Mouse (Mus musculus): ENCODE measurements around the gene Repin1. TPM values are rescaled to one million over a fixed set of nuclear protein-coding genes. Genes with fewer than 3 reads are reported as not detected.

The Repin1 gene
- polyA plus RNA-seq, 1 experiment: not detected

DNA sequence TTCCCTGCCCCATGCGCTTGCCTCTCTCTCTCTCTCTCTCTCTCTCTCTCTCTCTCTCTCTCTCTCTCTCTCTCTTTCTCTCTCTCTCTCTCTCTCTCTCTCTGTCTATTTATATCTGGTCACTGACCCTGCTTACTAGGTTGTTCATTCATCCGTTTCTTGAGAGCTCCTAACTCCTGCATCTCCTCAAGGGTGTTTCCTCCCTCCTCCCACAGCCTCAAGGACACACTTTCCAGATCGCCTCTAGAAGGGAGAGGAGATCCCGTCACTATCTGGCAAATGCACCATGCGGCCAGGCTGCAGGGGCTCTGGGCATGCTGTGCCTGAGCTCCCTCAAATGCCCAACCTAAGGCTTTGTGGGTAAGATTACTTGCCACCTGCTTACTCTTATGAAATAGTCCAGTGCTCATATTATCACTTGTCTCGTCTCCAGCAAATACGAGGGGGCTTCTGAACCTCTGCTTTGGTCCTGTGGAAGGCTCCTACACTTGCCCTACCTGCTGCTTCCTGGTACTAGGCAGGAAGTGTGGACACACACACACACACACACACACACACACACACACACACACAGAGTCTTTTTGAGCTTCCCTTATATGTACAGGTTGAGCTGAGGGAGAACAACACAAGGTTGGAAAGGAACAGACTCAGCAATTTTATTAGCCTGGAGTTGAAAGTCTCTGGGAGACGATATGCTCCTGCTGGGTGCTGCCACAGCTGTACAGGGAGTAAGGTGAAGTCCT lies 24.4 kb upstream of the Repin1 start:
- TF ChIP-seq GATA1 (IDR thresholded peaks at IDR 0.05; ENCODE audit: low read length): no peak

DNA sequence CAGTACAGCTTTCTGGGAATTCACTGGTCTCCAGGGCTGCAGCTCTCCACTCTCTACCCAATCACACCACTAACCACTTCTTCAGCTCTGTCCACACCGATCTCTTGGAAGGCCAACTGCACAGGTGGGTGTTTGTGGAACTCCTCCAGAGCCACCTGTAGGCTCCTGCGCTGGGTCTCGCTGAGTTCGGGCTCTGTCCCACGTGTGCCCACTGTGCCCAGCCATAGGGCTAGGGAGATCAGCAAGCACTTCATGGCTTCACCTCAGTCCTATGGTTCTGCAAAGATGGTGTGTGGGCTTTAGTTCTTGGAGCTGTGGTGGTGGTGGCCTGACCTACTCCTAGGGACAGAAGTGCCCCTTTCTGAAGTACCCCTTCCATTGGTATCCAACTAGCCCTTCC lies 21.7 kb upstream of the Repin1 start:
- no peak for TF ChIP-seq GATA1 (IDR thresholded peaks at IDR 0.05; ENCODE audit: low read length)

DNA sequence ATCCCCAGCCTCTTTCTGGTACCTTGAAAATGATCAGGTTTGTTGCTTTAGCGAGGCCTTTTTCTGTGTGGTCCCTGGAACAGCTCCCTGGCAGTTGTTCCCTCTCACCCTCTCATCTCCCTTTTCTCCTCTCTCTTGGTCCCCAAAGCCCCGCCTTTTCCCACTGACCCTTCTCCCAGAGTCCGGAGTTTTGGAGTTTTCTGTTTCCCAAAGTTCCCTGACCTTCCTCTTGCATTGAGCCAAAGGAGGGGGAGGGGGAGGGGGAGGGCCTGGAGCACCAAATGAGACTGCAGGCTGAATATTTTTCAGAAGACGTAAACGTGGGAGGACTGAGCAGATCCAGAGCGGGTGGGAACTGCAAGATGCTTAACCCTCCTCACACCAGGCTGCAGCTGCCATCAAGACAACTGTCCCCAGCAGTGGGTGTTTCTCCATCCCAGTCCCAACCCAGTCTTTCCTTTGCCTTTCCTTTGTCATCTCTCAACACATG lies 21.1 kb upstream of the Repin1 start, which contains the start of gene Rarres2:
TSS of gene Rarres2 (minus strand) at position 218 of the 490 bp plus-strand sequence.
- no peak for TF ChIP-seq GATA1 (IDR thresholded peaks at IDR 0.05; ENCODE audit: low read length)

DNA sequence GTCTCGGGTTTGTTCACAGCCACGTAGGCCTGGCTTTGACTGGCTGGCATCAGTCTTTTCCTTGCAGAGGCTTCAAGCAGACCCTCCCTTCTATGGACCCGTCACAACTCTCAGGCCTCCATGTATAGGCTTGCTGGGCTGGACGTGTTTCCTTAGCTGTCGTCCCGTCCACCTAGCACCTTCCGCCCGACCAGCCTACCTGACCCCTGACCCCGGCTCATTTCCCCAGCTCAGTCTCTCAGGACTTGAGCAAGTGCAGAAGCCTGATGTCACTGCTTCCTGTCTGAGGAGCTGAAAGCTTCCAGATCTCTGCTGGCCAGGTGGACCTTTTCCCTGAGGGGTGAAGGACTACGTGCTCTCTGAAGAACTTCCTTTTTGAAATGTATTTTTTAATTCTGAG lies 20.4 kb upstream of the Repin1 start:
- TF ChIP-seq GATA1 (IDR thresholded peaks at IDR 0.05; ENCODE audit: low read length): no peak

DNA sequence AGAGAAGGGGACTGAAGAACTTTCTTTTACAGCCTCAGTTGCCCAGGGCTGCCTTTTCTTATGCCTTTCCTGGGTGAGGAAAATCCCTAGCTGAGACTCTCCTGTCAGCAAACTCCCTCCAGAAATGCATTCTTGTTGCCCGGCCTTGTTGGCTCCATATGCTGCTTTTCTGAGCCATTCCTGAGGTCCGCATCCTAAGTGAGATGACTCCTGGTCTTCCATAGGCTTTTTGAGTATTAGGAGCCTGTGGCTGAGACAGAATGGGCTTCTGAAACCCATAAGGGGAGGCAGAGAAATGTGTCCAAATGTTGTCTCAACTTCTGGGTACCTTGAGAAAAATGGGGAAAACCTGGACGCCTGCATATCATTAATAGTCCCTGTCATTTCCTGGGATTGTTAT lies 19.7 kb upstream of the Repin1 start:
- no peak for TF ChIP-seq GATA1 (IDR thresholded peaks at IDR 0.05; ENCODE audit: low read length)

DNA sequence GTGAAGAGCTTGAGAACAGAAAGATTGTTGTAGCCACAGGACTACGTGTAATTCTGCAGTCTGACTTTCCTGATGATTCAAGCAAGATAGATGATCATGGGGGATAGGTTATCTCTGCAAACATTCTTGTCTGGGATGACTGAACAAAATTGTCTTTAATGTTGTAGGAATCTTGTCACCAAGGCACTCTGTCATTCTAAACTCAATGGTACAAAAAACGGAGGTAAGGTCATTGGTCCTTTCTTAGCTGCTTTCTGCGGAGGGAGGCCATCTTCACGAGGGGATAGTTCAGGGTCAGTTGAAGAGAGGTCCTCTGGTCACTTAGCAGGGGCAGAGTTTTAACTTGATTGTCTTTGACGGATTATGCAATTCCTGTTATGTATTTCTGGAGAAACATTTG lies 14.9 kb upstream of the Repin1 start:
- no peak for TF ChIP-seq GATA1 (IDR thresholded peaks at IDR 0.05; ENCODE audit: low read length)

DNA sequence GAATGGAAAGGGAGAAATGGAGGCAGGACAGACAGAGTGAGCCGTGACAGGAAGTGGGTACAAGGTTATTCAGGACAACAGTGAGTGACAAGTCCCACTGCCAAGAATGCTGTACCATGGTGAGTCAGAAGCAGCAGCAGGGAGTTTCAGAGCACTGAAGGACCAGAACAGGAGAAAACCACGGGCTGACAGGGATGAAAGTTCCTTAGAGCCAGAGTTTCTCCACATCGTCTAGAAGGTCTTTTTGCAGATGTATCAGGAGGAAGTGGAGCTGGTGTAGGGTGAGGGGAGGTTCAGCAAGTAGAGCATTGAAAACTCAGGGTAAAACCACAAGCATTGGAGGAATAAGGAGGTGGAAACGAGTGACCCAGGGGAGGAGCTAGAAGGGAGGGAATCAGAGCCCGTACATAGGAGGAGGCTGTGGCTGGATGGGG lies 14.5 kb upstream of the Repin1 start:
- no peak for TF ChIP-seq GATA1 (IDR thresholded peaks at IDR 0.05; ENCODE audit: low read length)

DNA sequence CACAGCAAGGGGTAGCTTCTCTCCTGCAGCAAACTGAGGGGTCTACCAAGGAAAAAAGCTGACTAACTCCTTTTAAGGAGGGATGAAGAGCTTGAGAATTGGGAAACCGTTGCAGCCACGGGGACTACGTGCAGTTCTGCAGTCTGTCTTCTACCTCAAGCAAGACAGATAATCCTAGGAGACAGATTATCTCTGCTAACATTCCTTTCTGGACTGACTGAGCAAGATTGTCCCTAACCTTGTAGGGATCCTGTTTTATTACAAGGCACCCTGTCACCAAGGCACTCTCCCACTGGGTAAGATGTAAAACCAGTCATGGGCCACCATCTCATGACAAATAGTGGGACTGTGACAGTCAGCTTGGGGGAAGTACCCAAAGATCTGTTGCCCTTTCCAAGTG lies 12.4 kb upstream of the Repin1 start:
- TF ChIP-seq GATA1 (IDR thresholded peaks at IDR 0.05; ENCODE audit: low read length): no peak

DNA sequence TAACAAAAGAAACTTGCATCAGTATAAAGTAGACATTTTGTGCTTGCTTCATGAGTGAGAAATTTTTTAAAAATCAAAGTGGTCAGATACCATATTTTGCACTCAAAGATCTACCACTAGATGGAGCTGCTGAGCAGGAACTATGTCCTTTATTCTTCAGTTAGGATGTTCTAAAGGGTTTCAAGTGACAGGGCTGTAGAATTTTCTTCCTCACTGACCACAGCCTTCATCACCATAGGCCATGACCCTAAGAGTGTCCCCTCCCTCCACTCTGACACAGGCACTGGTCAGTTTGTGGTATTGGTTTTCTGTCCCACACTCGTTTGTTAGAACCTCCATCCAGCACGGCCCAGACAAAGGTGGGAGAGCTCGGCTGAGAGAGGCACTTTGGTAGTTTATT lies 11.6 kb upstream of the Repin1 start:
- no peak for TF ChIP-seq GATA1 (IDR thresholded peaks at IDR 0.05; ENCODE audit: low read length)

DNA sequence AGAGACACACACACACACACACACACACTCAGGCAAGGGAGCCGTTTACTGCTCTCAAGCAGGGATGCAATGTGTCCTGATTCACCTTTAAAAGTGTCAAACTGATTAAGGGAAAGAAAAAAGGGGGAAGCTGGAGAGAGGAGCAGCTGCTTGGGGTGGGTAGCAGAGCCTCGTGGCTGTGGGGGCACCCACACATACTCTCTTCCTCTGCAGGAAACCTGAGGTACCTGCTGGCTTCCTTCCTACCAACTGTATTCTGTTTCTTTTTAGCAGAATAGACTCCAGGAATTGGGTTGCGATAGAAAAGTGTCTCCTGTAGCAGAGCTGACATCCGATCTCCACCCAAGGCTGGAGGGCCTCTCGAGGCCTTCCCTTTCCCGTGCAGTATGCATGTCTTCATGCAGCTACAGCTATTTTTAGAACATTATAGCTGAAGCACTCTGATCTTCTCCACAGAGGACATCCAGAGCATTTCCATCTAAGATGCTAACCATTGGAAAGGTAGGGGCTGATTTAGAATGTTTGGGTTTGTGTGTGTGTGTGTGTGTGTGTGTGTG lies 4.4 kb upstream of the Repin1 start, which contains the start of gene Gm45021:
TSS of gene Gm45021 (plus strand) at position 417 of the 557 bp plus-strand sequence.
- TF ChIP-seq GATA1 (IDR thresholded peaks at IDR 0.05; ENCODE audit: low read length): no peak

DNA sequence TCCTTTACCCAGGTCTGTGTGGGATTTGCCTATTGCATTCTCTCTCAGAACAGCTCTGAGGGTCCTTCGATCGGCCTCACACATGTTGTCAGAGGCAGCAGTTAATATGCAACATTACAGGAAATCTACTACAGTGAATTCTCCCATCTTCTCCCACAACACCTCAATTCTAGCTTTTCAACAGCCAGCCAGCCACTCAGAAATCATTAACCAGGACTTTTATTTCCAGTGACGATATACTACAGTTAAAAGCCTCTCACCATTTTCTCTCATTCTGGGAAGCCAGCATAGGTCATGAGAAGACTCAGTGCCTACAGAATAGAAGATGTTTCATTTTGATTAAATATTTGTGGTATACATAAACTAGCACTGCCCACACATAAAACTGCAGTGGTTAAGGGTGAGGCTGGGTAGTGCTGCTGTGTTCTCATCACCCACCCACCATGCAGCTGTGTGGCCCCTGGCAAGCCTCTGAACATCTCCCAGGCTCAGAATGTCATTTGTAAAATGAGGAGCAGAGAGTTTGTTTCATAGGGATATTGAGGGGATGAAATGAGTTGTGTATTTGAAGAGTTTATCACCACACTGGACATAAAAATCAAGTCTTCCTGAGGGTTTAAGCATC lies 2.4 kb upstream of the Repin1 start:
- TF ChIP-seq GATA1 (IDR thresholded peaks at IDR 0.05; ENCODE audit: low read length): no peak

DNA sequence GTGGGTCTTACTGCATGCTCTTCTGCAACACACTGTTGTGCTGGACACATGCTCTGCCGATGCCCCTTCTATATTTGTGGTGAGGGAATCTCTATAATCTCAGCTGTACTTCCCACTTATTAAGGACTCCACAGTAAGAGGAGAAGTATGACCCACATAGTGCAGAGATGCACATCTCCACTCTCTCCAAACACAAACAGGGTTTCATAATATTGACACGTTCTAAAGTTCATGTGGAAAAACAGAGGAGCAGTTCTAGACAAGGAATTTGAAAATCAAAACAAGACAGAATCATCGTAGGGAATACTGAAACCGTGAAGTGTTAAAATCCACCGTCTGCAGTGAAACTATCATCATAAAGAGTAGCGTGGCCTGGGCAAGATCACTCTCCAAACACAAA lies 1.8 kb upstream of the Repin1 start:
- TF ChIP-seq GATA1 (IDR thresholded peaks at IDR 0.05; ENCODE audit: low read length): no peak

DNA sequence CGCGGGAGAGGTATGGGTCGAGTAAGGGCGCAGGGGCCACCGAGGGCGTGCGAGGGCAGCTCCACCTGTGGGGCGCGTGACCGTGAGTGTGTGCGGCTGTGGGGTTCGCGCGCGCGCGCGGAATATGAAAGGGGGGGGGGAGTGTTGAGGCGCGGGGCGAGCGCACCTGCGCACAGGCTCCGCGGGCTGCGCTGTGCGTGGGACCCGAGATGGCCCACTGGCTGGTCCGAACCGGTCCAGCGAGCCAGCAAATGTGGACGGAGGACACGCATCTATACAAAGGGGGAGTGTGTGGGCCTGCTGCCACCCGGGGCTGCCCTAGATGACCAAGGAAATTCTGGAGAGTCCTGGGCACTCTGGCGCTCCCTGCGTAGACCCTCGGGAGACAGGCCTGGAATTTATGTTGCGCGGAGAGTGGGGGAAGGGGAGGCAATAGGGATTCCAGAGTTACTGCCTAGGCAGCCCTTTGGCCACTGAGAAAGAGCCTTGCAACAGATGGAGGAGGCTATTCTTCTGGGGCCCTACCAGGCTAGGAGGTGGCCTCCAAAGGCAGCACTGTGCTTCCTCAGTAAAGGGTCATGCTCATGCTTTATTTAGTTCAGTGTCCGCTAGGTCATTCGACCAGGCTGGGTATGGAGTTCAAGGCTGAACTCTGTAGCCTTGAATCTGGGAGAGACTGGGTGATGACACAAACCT lies 508 bp downstream of the Repin1 start:
- no peak for TF ChIP-seq GATA1 (IDR thresholded peaks at IDR 0.05; ENCODE audit: low read length)

DNA sequence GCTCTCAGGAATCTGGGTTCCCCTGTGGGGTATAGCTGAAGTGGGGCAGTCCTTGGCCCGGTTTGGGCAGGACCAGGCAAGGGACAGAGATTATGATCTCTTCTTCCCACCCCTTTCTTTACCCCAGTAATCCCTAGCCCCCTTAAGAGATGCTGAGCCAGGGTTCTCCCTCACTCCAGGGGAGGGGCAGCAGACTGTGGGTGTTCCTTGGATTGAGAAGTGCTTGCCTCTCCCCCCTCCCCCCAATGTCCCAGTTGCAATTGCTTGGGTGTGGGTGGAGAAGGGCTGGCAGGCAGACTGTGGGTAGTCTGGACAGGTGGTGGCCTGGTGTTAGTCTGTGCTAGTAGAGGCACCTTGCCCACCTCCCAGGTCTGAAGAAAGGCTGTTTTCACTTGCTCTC lies 1.6 kb downstream of the Repin1 start:
- no peak for TF ChIP-seq GATA1 (IDR thresholded peaks at IDR 0.05; ENCODE audit: low read length)

DNA sequence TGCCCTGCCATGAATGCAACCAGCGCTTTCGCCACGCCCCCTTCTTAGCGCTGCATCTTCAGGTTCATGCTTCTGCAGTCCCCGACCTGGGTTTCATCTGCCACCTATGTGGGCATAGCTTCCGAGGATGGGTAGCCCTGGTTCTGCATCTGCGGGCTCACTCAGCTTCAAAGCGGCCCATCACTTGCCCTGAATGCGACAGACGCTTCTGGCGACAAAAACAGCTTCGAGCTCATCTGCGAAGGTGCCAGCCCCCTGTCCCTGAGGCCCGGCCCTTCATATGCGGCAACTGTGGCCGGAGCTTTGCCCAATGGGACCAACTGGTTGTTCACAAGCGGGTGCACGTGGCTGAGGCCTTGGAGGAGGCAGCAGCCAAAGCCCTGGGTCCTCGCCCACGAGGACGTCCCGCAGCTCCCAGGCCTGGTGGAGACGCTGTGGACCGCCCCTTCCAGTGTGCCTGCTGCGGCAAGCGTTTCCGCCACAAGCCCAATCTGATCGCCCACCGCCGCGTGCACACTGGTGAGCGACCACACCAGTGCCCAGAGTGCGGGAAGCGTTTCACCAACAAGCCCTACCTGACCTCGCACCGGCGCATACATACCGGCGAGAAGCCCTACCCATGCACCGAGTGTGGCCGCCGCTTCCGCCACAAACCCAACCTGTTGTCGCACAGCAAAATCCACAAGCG lies 3.0 kb downstream of the Repin1 start:
- TF ChIP-seq GATA1 (IDR thresholded peaks at IDR 0.05; ENCODE audit: low read length): no peak
